Mouse (Mus musculus) testis, postnatal 10 days (tissue): Measurements from ENCODE around the gene Eef2k.
"Not testable (repeated sequence)": the region's sequence is repeated elsewhere in the genome, so short reads cannot be mapped to it uniquely, and the experiment has no call there.

ENCODE experiments used
- DNase-seq: peaks from one replicate; pipeline ENCODE4 v3.0.0; 2021; ENCODE audit warnings: low spot score

Eef2k gene

GRCm38 (mm10) chr7:120881451-120881850, 38.8 kb downstream of the Eef2k start:
- no peak for DNase-seq

GRCm38 (mm10) chr7:120882674-120883073, 40.0 kb downstream of the Eef2k start:
- no peak for DNase-seq

- DNase-seq = no peak
Measured at GRCm38 (mm10) chr7:120883523-120884290, 41.1 kb downstream of the Eef2k start.

GRCm38 (mm10) chr7:120884746-120885145, 42.1 kb downstream of the Eef2k start:
- no peak for DNase-seq

- DNase-seq = no peak
Measured at GRCm38 (mm10) chr7:120893123-120893522, 50.5 kb downstream of the Eef2k start.

- DNase-seq = no peak
Measured at GRCm38 (mm10) chr7:120897054-120897453, 54.4 kb downstream of the Eef2k start.

GRCm38 (mm10) chr7:120897711-120898335, 55.2 kb downstream of the Eef2k start:
- DNase-seq = no peak

- DNase-seq = no peak
Measured at GRCm38 (mm10) chr7:120900191-120900590, 57.6 kb downstream of the Eef2k start.

- DNase-seq = no peak
Measured at GRCm38 (mm10) chr7:120901701-120902100, 59.1 kb downstream of the Eef2k start.

- no peak for DNase-seq
Measured at GRCm38 (mm10) chr7:120902931-120903330, 60.3 kb downstream of the Eef2k start.

- DNase-seq = peak; percentile 56
Measured at GRCm38 (mm10) chr7:120910172-120910571, 67.5 kb downstream of the Eef2k start.

GRCm38 (mm10) chr7:120911268-120911667, 68.6 kb downstream of the Eef2k start:
- not testable (repeated sequence) for DNase-seq

GRCm38 (mm10) chr7:120913332-120913731, 70.7 kb downstream of the Eef2k start:
- no peak for DNase-seq

- DNase-seq = no peak
Measured at GRCm38 (mm10) chr7:120916262-120916875, 73.7 kb downstream of the Eef2k start.

GRCm38 (mm10) chr7:120917279-120917591, 74.6 kb downstream of the Eef2k start:
- DNase-seq = no peak

- peak; percentile 100 for DNase-seq
Measured at GRCm38 (mm10) chr7:120917592-120918461, 75.2 kb downstream of the Eef2k start, which contains the start of gene Polr3e. Gene Polr3e (plus strand): TSS chr7:120917744.

GRCm38 (mm10) chr7:120918526-120918962, 75.9 kb downstream of the Eef2k start:
- no peak for DNase-seq

- DNase-seq = no peak
Measured at GRCm38 (mm10) chr7:120933110-120933509, 90.5 kb downstream of the Eef2k start.

GRCm38 (mm10) chr7:120933680-120934195, 91.1 kb downstream of the Eef2k start:
- DNase-seq = no peak

GRCm38 (mm10) chr7:120934716-120935115, 92.1 kb downstream of the Eef2k start:
- no peak for DNase-seq

- no peak for DNase-seq
Measured at GRCm38 (mm10) chr7:120936522-120936921, 93.9 kb downstream of the Eef2k start.

- no peak for DNase-seq
Measured at GRCm38 (mm10) chr7:120938206-120938605, 95.6 kb downstream of the Eef2k start.
